Mouse (Mus musculus): ENCODE measurements at regions not wholly inside any gene's neighbourhood (a gene's known extent, or its start where the extent isn't known, plus 50 kb on each side); places are given as distances from the start of the nearest gene placed in this dataset.

DNA sequence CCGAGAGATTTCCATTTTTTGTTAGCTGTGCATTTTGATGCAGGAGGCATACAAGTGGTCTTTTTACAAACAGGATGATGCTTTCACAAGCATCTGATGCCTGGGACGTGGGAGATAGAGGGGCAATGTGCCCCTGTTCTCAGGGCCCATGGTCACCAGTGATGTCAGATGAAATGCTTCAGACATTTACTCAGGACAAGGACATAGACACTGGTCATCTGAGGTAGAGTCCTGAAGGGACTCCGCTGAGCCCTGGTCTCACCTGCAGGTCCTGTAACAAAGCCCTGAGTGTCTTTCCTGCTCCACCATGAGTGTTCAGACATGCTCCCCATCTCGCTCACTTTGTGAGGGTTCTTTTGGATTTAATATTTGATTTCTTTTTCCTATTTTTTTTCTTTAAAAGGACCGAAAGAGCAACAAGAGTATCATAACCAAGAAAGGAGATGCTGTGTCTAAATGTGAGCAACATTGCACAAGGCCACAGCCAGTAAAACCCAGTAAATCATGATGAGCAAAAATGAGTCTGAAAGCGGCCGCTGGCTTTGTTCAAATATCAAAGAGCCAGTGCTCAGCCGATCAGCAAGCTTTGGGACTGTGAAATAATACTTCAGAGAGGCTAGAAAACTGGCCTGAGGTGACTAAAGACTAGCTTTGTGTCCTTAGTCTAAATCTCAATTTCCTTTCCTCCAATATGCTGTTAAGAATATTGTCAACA lies 430.1 kb downstream of the Ate1 start:
- TF ChIP-seq HCFC1 (IDR thresholded peaks at IDR 0.05; ENCODE audit: borderline replicate concordance, insufficient read depth, low read length), result no peak
- no peak for TF ChIP-seq CHD2 (IDR thresholded peaks at IDR 0.05; ENCODE audit: low read depth, low read length)

Data from ES-E14 (cell line).